ENCODE assay signal across 24 mouse cellular contexts in the genomic region with DNA sequence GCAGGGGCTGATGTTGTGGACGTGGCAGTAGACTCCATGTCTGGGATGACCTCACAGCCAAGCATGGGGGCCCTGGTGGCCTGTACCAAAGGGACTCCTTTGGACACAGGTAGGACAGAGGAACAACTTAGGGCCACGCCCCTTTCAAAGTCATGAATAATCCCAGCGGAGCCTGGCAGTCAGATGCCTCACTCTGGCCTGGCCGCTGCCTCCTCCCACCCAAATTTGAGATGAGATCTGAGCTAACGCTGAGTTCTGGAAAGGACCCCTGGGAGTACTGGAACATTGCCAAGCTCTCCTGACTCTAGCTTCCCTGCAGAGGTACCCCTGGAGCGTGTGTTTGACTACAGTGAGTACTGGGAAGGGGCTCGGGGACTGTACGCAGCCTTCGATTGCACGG.
"Had no signal": no experiment of that assay in that cellular context is flagged by ENCODE, and none has a peak within 500 bp of the region (broad histone marks: within the 10 kb centered on the region; RNA-seq: fewer than 3 reads in every experiment).

No protein-coding gene starts in this region.

- H3K27ac ChIP-seq: kidney, postnatal 0 days; layer of hippocampus, adult 2 months; left cerebral cortex, adult 2 months; liver, embryonic 12.5 days; liver, embryonic 15.5 days; lung, embryonic 15.5 days; midbrain, embryonic 12.5 days; midbrain, embryonic 15.5 days; neural tube, embryonic 12.5 days; neural tube, embryonic 15.5 days; stomach, postnatal 0 days had no signal

- H3K9ac ChIP-seq: liver, embryonic 12.5 days; liver, embryonic 15.5 days; lung, embryonic 15.5 days; midbrain, embryonic 15.5 days; neural tube, embryonic 12.5 days; neural tube, embryonic 15.5 days had no signal

- H3K4me3 ChIP-seq: layer of hippocampus, adult 2 months; left cerebral cortex, adult 2 months; liver, embryonic 12.5 days; liver, embryonic 15.5 days; lung, embryonic 15.5 days; megakaryocyte, embryonic 14.5 days; midbrain, embryonic 12.5 days; midbrain, embryonic 15.5 days; neural tube, embryonic 12.5 days; neural tube, embryonic 15.5 days had no signal

- H3K27me3 ChIP-seq: lung, embryonic 15.5 days; midbrain, embryonic 15.5 days; neural tube, embryonic 12.5 days; neural tube, embryonic 15.5 days had no signal

- DNase-seq: kidney, adult 2 months; kidney, postnatal 25 days; layer of hippocampus, adult 9-11 months; lung, adult 18-20 months; lung, postnatal 10 days; lung, postnatal 36 days; right cerebral cortex, adult 18-20 months; right cerebral cortex, postnatal 14 days; right cerebral cortex, postnatal 4 days; thymus, adult 2 months; thymus, postnatal 14 days; thymus, postnatal 4 days had no signal
